Mouse (Mus musculus) myocyte (in vitro differentiated cells): ENCODE results near the gene Ccn1.

Experiments used
- CEBPB ChIP-seq: IDR thresholded peaks from 2 replicates; pipeline ENCODE4 v1.6.1; 2011; ENCODE audit warnings: mild to moderate bottlenecking, moderate library complexity; ENCODE audit not compliant: poor library complexity, insufficient read depth, severe bottlenecking
- E2F4 ChIP-seq: IDR thresholded peaks from one replicate; pipeline ENCODE4 v1.6.1; 2011; ENCODE audit warnings: mild to moderate bottlenecking, control low read depth, moderate library complexity; ENCODE audit not compliant: insufficient read depth
- MAX ChIP-seq: IDR thresholded peaks from one replicate; pipeline ENCODE4 v1.6.1; 2011; ENCODE audit warnings: low read depth, mild to moderate bottlenecking, control low read depth
- MYOD1 ChIP-seq, 3 experiments: IDR thresholded peaks; one replicate each; pipeline ENCODE4 v1.6.1; 2011; ENCODE audit warnings: control low read depth in 2 of 3, low read depth in 2 of 3, mild to moderate bottlenecking in 2 of 3, moderate library complexity in 1 of 3; ENCODE audit not compliant: insufficient read length in 2 of 3, control insufficient read depth in 1 of 3
- MYOG ChIP-seq, 3 experiments: IDR thresholded peaks; one replicate each; pipeline ENCODE4 v1.6.1; 2011; ENCODE audit warnings: control low read depth in 2 of 3, low read depth in 2 of 3, mild to moderate bottlenecking in 2 of 3; ENCODE audit not compliant: insufficient read length in 2 of 3, control insufficient read depth in 1 of 3, insufficient read depth in 1 of 3
- POLR2A ChIP-seq: IDR thresholded peaks from one replicate; pipeline ENCODE4 v1.6.1; 2011; ENCODE audit warnings: low read depth, mild to moderate bottlenecking, control low read depth, moderate library complexity; ENCODE audit not compliant: insufficient read length
- POLR2AphosphoS2 ChIP-seq: IDR thresholded peaks from one replicate; pipeline ENCODE4 v1.6.1; 2011; ENCODE audit warnings: low read depth, control low read depth; ENCODE audit not compliant: insufficient read length
- REST ChIP-seq: IDR thresholded peaks from one replicate; pipeline ENCODE4 v1.6.1; 2011; ENCODE audit warnings: mild to moderate bottlenecking, control low read depth, moderate library complexity; ENCODE audit not compliant: insufficient read depth, insufficient read length
- SRF ChIP-seq: IDR thresholded peaks from one replicate; pipeline ENCODE4 v1.6.1; 2011; ENCODE audit warnings: low read depth; ENCODE audit not compliant: control insufficient read depth, insufficient read length
- TCF12 ChIP-seq: IDR thresholded peaks from one replicate; pipeline ENCODE4 v1.6.1; 2011; ENCODE audit warnings: mild to moderate bottlenecking, control low read depth; ENCODE audit not compliant: poor library complexity, insufficient read depth, severe bottlenecking
- TCF3 ChIP-seq: IDR thresholded peaks from one replicate; pipeline ENCODE4 v1.6.1; 2011; ENCODE audit warnings: low read depth, control low read depth; ENCODE audit not compliant: insufficient read length
- USF1 ChIP-seq: IDR thresholded peaks from one replicate; pipeline ENCODE4 v1.6.1; 2011; ENCODE audit warnings: low read depth, mild to moderate bottlenecking, control low read depth, moderate library complexity

GRCm38 (mm10) chr3:145641878-145642277 is 7.9 kb downstream of the Ccn1 start:
- TF ChIP-seq USF1 (no peak), POLR2A (no peak), E2F4 (no peak), MYOG (IDR thresholded peaks at IDR 0.05; ENCODE audit: control insufficient read depth in 1 of 3, insufficient read depth in 1 of 3, insufficient read length in 2 of 3, low read depth in 2 of 3) (no peak), CEBPB (no peak), TCF12 (no peak), MYOD1 (IDR thresholded peaks at IDR 0.05; ENCODE audit: control insufficient read depth in 1 of 3, insufficient read length in 2 of 3, low read depth in 2 of 3) (no peak), POLR2AphosphoS2 (no peak), REST (no peak), MAX (no peak), TCF3 (no peak), SRF (no peak)
